Mouse (Mus musculus): ENCODE measurements around the gene Tns4. TPM values are rescaled to one million over a fixed set of nuclear protein-coding genes. Genes with fewer than 3 reads are reported as not detected.

The Tns4 gene
- polyA plus RNA-seq, 1 experiment from 2014 or later, result 0.21 TPM

GRCm38 (mm10) chr11:99041051-99041729, 47.9 kb downstream of the Tns4 start, which contains the start of gene Igfbp4:
Igfbp4 (plus strand) TSS chr11:99041244.
- H3K4me3 ChIP-seq, result peak within 1 kb of the TSS; percentile 71

GRCm38 (mm10) chr11:99040346-99040974, 48.6 kb downstream of the Tns4 start:
- Histone ChIP-seq H3K36me3 (no peaks in the 10 kb centered on the region), H3K4me1 (peaks cover 39% of the 10 kb centered on the region), H3K4me3 (peak overlapping the region; percentile 71), H3K27me3 (no peaks in the 10 kb centered on the region), H3K4me2 (peak overlapping the region; percentile 94), H3K9me3 (no peaks in the 10 kb centered on the region), H3K9ac (peak overlapping the region; percentile 73), H3K27ac (peak overlapping the region; percentile 91)
- peak; percentile 23; the same call in 1 of the 2 replicates for ATAC-seq (ENCODE audit: borderline replicate concordance, extremely low read depth, low FRiP score, low TSS enrichment)
- 1% methylated on average over 17 of the region's 17 CpGs for WGBS

More at GRCm38 (mm10) chr11:99041051-99041729, 47.9 kb downstream of the Tns4 start, which contains the start of gene Igfbp4:
- no peaks in the 10 kb centered on the region for H3K36me3 ChIP-seq
- WGBS, result under 1% methylated on average over 63 of the region's 63 CpGs
- peak; percentile 82 for ATAC-seq (ENCODE audit: borderline replicate concordance, extremely low read depth, low FRiP score, low TSS enrichment)
- H3K4me2 ChIP-seq, result peak within 1 kb of the TSS; percentile 94
- H3K9ac ChIP-seq, result peak within 1 kb of the TSS; percentile 73
- peak within 1 kb of the TSS; percentile 91 for H3K27ac ChIP-seq
- H3K27me3 ChIP-seq, result no peaks in the 10 kb centered on the region
- peaks cover 46% of the 10 kb centered on the region for H3K4me1 ChIP-seq
- no peaks in the 10 kb centered on the region for H3K9me3 ChIP-seq

GRCm38 (mm10) chr11:99039782-99040181, 49.3 kb downstream of the Tns4 start:
- Histone ChIP-seq H3K27ac (peak overlapping the region; percentile 91), H3K27me3 (no peaks in the 10 kb centered on the region), H3K9ac (peak overlapping the region; percentile 73), H3K4me2 (peak overlapping the region; percentile 94), H3K4me1 (peaks cover 32% of the 10 kb centered on the region), H3K4me3 (peak overlapping the region; percentile 71), H3K36me3 (no peaks in the 10 kb centered on the region), H3K9me3 (no peaks in the 10 kb centered on the region)
- ATAC-seq (ENCODE audit: borderline replicate concordance, extremely low read depth, low FRiP score, low TSS enrichment), result peak; percentile 71; the same call in 1 of the 2 replicates
- WGBS, result under 1% methylated on average over 15 of the region's 15 CpGs

GRCm38 (mm10) chr11:99036254-99036653, 52.9 kb downstream of the Tns4 start:
- ATAC-seq (ENCODE audit: borderline replicate concordance, extremely low read depth, low FRiP score, low TSS enrichment), result no peak

GRCm38 (mm10) chr11:99035350-99035749, 53.8 kb downstream of the Tns4 start:
- Histone ChIP-seq H3K36me3 (no peaks in the 10 kb centered on the region), H3K27ac (no peak overlapping the region), H3K9me3 (no peaks in the 10 kb centered on the region), H3K4me2 (no peak overlapping the region), H3K27me3 (no peaks in the 10 kb centered on the region), H3K9ac (no peak overlapping the region), H3K4me1 (0 out of 2 replicates have a peak, but pooled peaks cover 7% of the 10 kb centered on the region), H3K4me3 (no peak overlapping the region)
- 77% methylated on average over 4 of the region's 4 CpGs for WGBS
- no peak for ATAC-seq (ENCODE audit: borderline replicate concordance, extremely low read depth, low FRiP score, low TSS enrichment)

More at GRCm38 (mm10) chr11:99036254-99036653, 52.9 kb downstream of the Tns4 start:
- Histone ChIP-seq H3K27ac (no peak overlapping the region), H3K4me2 (no peak overlapping the region), H3K9me3 (no peaks in the 10 kb centered on the region), H3K9ac (no peak overlapping the region), H3K4me3 (no peak overlapping the region), H3K4me1 (0 out of 2 replicates have a peak, but pooled peaks cover 12% of the 10 kb centered on the region), H3K36me3 (no peaks in the 10 kb centered on the region), H3K27me3 (no peaks in the 10 kb centered on the region)
- 63% methylated on average over 6 of the region's 6 CpGs for WGBS

- H3K4me3 ChIP-seq, result no peak overlapping the region
- H3K36me3 ChIP-seq, result peaks cover 1% of the 10 kb centered on the region; the same call in 1 of the 2 replicates
- H3K9ac ChIP-seq, result no peak overlapping the region
- ATAC-seq (ENCODE audit: borderline replicate concordance, extremely low read depth, low FRiP score, low TSS enrichment), result no peak
- H3K4me2 ChIP-seq, result no peak overlapping the region
- H3K9me3 ChIP-seq, result no peaks in the 10 kb centered on the region
- H3K4me1 ChIP-seq, result peaks cover 20% of the 10 kb centered on the region
- H3K27ac ChIP-seq, result no peak overlapping the region
- 75% methylated on average over 12 of the region's 12 CpGs for WGBS
- H3K27me3 ChIP-seq, result no peaks in the 10 kb centered on the region
These were observed 62.1 kb downstream of the Tns4 start for GRCm38 (mm10) chr11:99026899-99027440.

GRCm38 (mm10) chr11:99025878-99026277, 63.2 kb downstream of the Tns4 start:
- H3K4me1 ChIP-seq, result peaks cover 24% of the 10 kb centered on the region
- 86% methylated on average over 6 of the region's 6 CpGs for WGBS
- no peaks in the 10 kb centered on the region for H3K27me3 ChIP-seq
- no peak for ATAC-seq (ENCODE audit: borderline replicate concordance, extremely low read depth, low FRiP score, low TSS enrichment)
- peaks cover 12% of the 10 kb centered on the region for H3K36me3 ChIP-seq
- no peak overlapping the region for H3K27ac ChIP-seq
- H3K4me3 ChIP-seq, result no peak overlapping the region
- H3K4me2 ChIP-seq, result no peak overlapping the region
- H3K9ac ChIP-seq, result no peak overlapping the region
- no peaks in the 10 kb centered on the region for H3K9me3 ChIP-seq

- Histone ChIP-seq H3K27me3 (no peaks in the 10 kb centered on the region), H3K4me2 (peak overlapping the region; percentile 56), H3K4me3 (peak overlapping the region; percentile 73), H3K9ac (peak overlapping the region; percentile 18; the same call in 1 of the 2 replicates), H3K4me1 (peaks cover 24% of the 10 kb centered on the region), H3K27ac (peak overlapping the region; percentile 76), H3K9me3 (no peaks in the 10 kb centered on the region), H3K36me3 (peaks cover 23% of the 10 kb centered on the region)
- WGBS, result 26% methylated on average over 18 of the region's 18 CpGs
- peak; percentile 35; the same call in 1 of the 2 replicates for ATAC-seq (ENCODE audit: borderline replicate concordance, extremely low read depth, low FRiP score, low TSS enrichment)
These were observed 64.5 kb downstream of the Tns4 start for GRCm38 (mm10) chr11:99024468-99025134.

- Histone ChIP-seq H3K4me1 (peaks cover 24% of the 10 kb centered on the region), H3K36me3 (peaks cover 29% of the 10 kb centered on the region), H3K27me3 (no peaks in the 10 kb centered on the region), H3K27ac (peak within 1 kb of the TSS; percentile 77), H3K9me3 (no peaks in the 10 kb centered on the region), H3K4me2 (peak within 1 kb of the TSS; percentile 58), H3K9ac (peak within 1 kb of the TSS; percentile 71), H3K4me3 (peak within 1 kb of the TSS; percentile 73)
- WGBS, result under 1% methylated on average over 54 of the region's 54 CpGs
- peak; percentile 93 for ATAC-seq (ENCODE audit: borderline replicate concordance, extremely low read depth, low FRiP score, low TSS enrichment)
These were observed 65.3 kb downstream of the Tns4 start, which contains the start of gene Top2a for GRCm38 (mm10) chr11:99023500-99024467. Top2a (minus strand) TSS chr11:99024189.

- 1% methylated on average over 4 of the region's 4 CpGs for WGBS
- Histone ChIP-seq H3K36me3 (peaks cover 36% of the 10 kb centered on the region), H3K9ac (peak overlapping the region; percentile 71), H3K9me3 (no peaks in the 10 kb centered on the region), H3K27me3 (no peaks in the 10 kb centered on the region), H3K4me1 (peaks cover 24% of the 10 kb centered on the region), H3K4me3 (peak overlapping the region; percentile 73), H3K4me2 (peak overlapping the region; percentile 58), H3K27ac (peak overlapping the region; percentile 77)
- no peak for ATAC-seq (ENCODE audit: borderline replicate concordance, extremely low read depth, low FRiP score, low TSS enrichment)
These were observed 66.0 kb downstream of the Tns4 start for GRCm38 (mm10) chr11:99023094-99023493.

Data from lung, embryonic 15.5 days (tissue).